Mouse (Mus musculus) intestine, embryonic 15.5 days (tissue): ENCODE data around the gene Zfp607b. TPM values are rescaled to one million over a fixed set of nuclear protein-coding genes. Genes with fewer than 3 reads are reported as not detected.

Source experiments
- polyA plus RNA-seq: library from polyadenylated mRNA; unstranded; fragments of >200 nt; fragmentation: Nextera tagmentation; extraction: Ambion mirVana; gene quantifications from 2 replicates; pipeline ENCODE4 v1.2.1, GENCODE M21; 2015

The Zfp607b gene
- polyA plus RNA-seq, 1 experiment from 2014 or later, result 2.8 TPM

Other genes with a start within 250 kb of the Zfp607b start
- gene Sptbn4, start 241.7 kb upstream of the Zfp607b start, polyA plus RNA-seq, result 0.33 and 0.38 TPM in 2 replicates
- gene Blvrb, start 241.4 kb upstream of the Zfp607b start, polyA plus RNA-seq, result 60.4 and 77.5 TPM in 2 replicates
- 25.7 and 27.0 TPM in 2 replicates for gene Sertad3, start 215.6 kb upstream of the Zfp607b start, polyA plus RNA-seq
- gene Sertad1, start 202.4 kb upstream of the Zfp607b start, polyA plus RNA-seq, result 36.0 and 39.0 TPM in 2 replicates
- 2.7 and 3.2 TPM in 2 replicates for gene Prx, start 190.0 kb upstream of the Zfp607b start, polyA plus RNA-seq
- gene Hipk4, start 166.1 kb upstream of the Zfp607b start, polyA plus RNA-seq, result 0.35 and 0.54 TPM in 2 replicates
- gene Pld3, start 136.1 kb upstream of the Zfp607b start, polyA plus RNA-seq, result 64.5 and 65.0 TPM in 2 replicates
- 21.7 and 24.1 TPM in 2 replicates for gene 2310022A10Rik, start 136.1 kb upstream of the Zfp607b start, polyA plus RNA-seq
- gene Akt2, start 97.8 kb upstream of the Zfp607b start, polyA plus RNA-seq, result 68.4 and 71.1 TPM in 2 replicates
- gene Ttc9b, start 35.4 kb upstream of the Zfp607b start, polyA plus RNA-seq, result 2.3 and 2.5 TPM in 2 replicates
- 5.6 and 5.8 TPM in 2 replicates for gene Map3k10, start 14.7 kb upstream of the Zfp607b start, polyA plus RNA-seq
- gene Zfp60, start 42.0 kb downstream of the Zfp607b start, polyA plus RNA-seq, result 24.3 and 25.0 TPM in 2 replicates
- gene Zfp626, start 117.9 kb downstream of the Zfp607b start, polyA plus RNA-seq, result 1.6 and 1.8 TPM in 2 replicates
- 5.9 and 6.4 TPM in 2 replicates for gene Zfp59, start 149.3 kb downstream of the Zfp607b start, polyA plus RNA-seq
- gene Zfp607a, start 168.2 kb downstream of the Zfp607b start, polyA plus RNA-seq, result 3.4 and 3.9 TPM in 2 replicates
- 6.1 and 6.2 TPM in 2 replicates for gene Zfp974, start 240.1 kb downstream of the Zfp607b start, polyA plus RNA-seq